Mouse (Mus musculus): ENCODE data around the gene Dach1.
A peak's percentile ranks its signal among the peaks of the same experiment; 100 is the strongest.

Gene Dach1

GRCm38 (mm10) chr14:98169421-98170076, at the start of gene Dach1:
Gene Dach1, minus strand, starts transcription at chr14:98169765.
- peak; percentile 35 to 37 for DNase-seq (ENCODE audit: low spot score in 2 of 2)

DNA sequence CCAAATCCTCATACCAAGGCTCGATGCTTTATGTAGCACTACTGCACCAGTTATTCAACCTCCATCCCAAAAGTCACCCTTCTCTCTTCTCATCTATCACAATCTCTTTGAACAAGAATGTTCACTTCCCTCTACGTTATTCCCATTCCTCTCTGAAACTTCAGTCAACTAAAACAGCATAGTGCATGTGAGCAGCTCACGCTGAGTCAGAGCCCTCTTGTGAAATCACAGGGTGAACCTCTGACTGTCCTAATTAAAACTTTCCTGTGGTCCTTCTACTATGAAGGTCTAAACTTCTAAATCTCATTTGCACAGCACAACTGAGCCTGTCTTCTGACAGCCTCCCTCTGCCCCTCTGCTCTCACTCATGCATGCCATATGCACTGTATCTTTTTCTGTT, 30.5 kb upstream of the Dach1 start:
- DNase-seq (ENCODE audit: low spot score in 2 of 2) = no peak

GRCm38 (mm10) chr14:98181545-98181944, 12.0 kb upstream of the Dach1 start:
- DNase-seq (ENCODE audit: low spot score in 2 of 2) = peak in 1 of 2 experiments; percentile 11

GRCm38 (mm10) chr14:98173831-98174230, 4.3 kb upstream of the Dach1 start:
- no peak for DNase-seq (ENCODE audit: low spot score in 2 of 2)

- no peak for DNase-seq (ENCODE audit: low spot score in 2 of 2)
Measured at GRCm38 (mm10) chr14:98172394-98172905, 2.9 kb upstream of the Dach1 start.

- no peak for DNase-seq (ENCODE audit: low spot score in 2 of 2)
Measured at GRCm38 (mm10) chr14:98171861-98172260, 2.3 kb upstream of the Dach1 start.

- DNase-seq (ENCODE audit: low spot score in 2 of 2) = peak in 1 of 2 experiments; percentile 21
Measured at GRCm38 (mm10) chr14:98168908-98169401, 610 bp downstream of the Dach1 start.

- DNase-seq (ENCODE audit: low spot score in 2 of 2) = peak; percentile 28 to 31
Measured at GRCm38 (mm10) chr14:98168039-98168907, 1.3 kb downstream of the Dach1 start.

DNA sequence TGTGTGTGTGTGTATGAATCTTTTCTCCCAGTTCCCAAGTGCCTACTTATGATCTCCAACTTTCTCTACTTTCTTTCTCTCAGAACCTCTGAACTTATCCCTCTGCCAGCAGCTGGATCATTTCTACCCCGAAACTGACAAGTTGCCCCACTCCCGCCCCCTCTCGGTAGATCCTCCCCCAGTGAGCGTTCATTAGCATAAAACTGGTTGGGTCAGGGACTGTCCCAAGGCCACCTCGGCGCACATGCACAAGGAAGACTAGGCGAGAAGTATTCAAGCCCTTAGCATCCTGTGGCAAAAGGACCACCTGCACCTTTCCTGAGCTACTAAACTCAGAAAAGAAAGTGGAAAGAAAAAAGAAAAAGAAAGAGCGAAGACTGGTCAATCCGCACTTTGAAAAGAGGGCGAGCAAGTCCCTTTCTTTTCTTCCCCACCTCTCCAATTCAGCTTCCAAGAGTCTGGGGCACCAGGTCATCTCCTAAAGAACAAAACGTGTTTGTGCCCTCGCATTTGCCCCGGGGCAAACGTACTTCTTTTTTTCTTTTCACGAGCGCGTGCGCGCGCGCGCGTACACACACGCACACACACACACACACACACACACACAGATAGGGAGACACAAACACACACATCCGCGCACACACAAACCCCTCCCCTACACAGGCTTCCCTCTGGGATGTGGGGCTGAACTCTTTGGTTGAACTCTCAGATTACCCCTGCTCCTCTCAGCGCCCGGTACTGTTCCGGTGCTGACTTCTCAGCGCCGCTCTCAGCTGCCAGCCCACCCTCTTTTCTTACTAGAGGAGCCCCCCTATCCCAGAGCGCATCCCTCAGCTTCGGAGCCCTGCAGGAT, 2.2 kb downstream of the Dach1 start:
- DNase-seq (ENCODE audit: low spot score in 2 of 2) = peak in 1 of 2 experiments; percentile 21

GRCm38 (mm10) chr14:98166318-98166976, 3.1 kb downstream of the Dach1 start:
- DNase-seq (ENCODE audit: low spot score in 2 of 2) = no peak

DNA sequence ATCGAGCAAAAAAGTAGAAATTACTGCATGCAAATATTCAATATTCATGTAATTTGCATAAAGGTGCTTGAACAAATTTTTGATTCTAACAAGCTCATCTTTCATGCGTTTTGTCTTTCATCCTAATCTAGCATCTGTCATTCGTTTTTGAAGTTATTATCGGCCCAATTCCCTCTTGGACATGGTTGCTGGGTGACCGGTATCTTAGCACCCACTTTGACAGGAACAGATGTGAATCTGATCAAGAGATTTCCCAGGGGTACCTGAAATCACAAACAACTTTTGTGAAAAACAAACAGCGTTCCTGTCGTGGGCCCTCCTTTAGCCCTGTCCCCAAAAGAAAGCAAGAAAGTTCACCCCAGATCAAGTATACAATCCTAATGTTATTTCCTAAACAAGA, 12.8 kb downstream of the Dach1 start:
- DNase-seq (ENCODE audit: low spot score in 2 of 2) = no peak

- no peak for DNase-seq (ENCODE audit: low spot score in 2 of 2)
Measured at GRCm38 (mm10) chr14:98155725-98156392, 13.7 kb downstream of the Dach1 start.

- DNase-seq (ENCODE audit: low spot score in 2 of 2) = no peak
Measured at GRCm38 (mm10) chr14:98154832-98155422, 14.6 kb downstream of the Dach1 start.

- DNase-seq (ENCODE audit: low spot score in 2 of 2) = no peak
Measured at GRCm38 (mm10) chr14:98141758-98142157, 27.8 kb downstream of the Dach1 start.

- DNase-seq (ENCODE audit: low spot score in 2 of 2) = no peak
Measured at GRCm38 (mm10) chr14:98138873-98139665, 30.5 kb downstream of the Dach1 start.

DNA sequence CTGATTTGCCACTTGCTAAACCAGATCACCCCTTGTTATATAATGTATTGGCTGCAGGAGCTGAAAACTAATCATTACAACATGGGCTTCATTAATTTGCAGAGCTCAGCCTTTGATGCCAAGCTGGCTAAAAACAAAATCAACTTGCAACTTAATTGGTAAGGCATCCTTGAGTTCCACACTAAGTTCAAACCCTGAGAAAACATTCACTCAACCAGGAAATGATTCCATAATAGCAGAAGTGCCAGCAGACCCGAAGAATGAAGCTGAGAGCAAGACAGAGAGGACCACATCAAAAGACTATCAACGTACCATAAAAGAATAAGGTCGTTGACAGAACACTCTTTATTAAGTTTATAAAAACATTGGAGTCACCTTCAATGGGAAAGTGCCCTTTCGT, 35.0 kb downstream of the Dach1 start:
- DNase-seq (ENCODE audit: low spot score in 2 of 2) = no peak

- DNase-seq (ENCODE audit: low spot score in 2 of 2) = no peak
Measured at GRCm38 (mm10) chr14:98123032-98123431, 46.5 kb downstream of the Dach1 start.

GRCm38 (mm10) chr14:98116627-98117026, 52.9 kb downstream of the Dach1 start:
- DNase-seq (ENCODE audit: low spot score in 2 of 2) = no peak

GRCm38 (mm10) chr14:98113106-98113505, 56.5 kb downstream of the Dach1 start:
- no peak for DNase-seq (ENCODE audit: low spot score in 2 of 2)
